Mouse (Mus musculus) heart, adult 2 months (tissue): ENCODE results near the gene Lrrfip2.

Source experiments
- CTCF ChIP-seq: fragments of 200-600 bp; IDR thresholded peaks from 2 replicates; pipeline ENCODE4 v1.8.1; 2022; ENCODE audit warnings: antibody characterized with exemption, mild to moderate bottlenecking, moderate library complexity
- POLR2A ChIP-seq: fragments of 200-500 bp; IDR thresholded peaks from 2 replicates; pipeline ENCODE4 v1.6.1; 2011; ENCODE audit warnings: mild to moderate bottlenecking, low read depth, low read length, control low read depth; ENCODE audit not compliant: insufficient read depth

GRCm38 (mm10) chr9:111272356-111272755 lies 155.0 kb downstream of the Lrrfip2 start:
- no peak for TF ChIP-seq CTCF
- TF ChIP-seq POLR2A = no peak
